Mouse (Mus musculus) limb, embryonic 11.5 days (tissue): ENCODE measurements around the gene Crhbp. TPM values are rescaled to one million over a fixed set of nuclear protein-coding genes. Genes with fewer than 3 reads are reported as not detected.

Experiments
- ATAC-seq: fragments of 200-750 bp; cut with Nextera tagmentation; 2 replicates; pipeline ENCODE4 v1.8.0; 2017; ENCODE audit warnings: low read depth; ENCODE audit not compliant: insufficient number of reproducible peaks, low FRiP score, low TSS enrichment
- DNase-seq: peaks from one replicate; pipeline ENCODE4 v3.0.0-alpha.2; 2015; ENCODE audit warnings: low spot score
- H3K27ac ChIP-seq: fragments of 300-500 bp; sonication (generic); replicated peaks from 2 replicates; pipeline ENCODE4 v1.5.1; 2014; ENCODE audit warnings: low read depth, mild to moderate bottlenecking, low read length
- H3K27me3 ChIP-seq: fragments of 300-500 bp; sonication (generic); 2 replicates; pipeline ENCODE4 v1.6.1; 2014; ENCODE audit warnings: mild to moderate bottlenecking, low read length, mixed read lengths; ENCODE audit not compliant: control insufficient read depth, insufficient read depth
- H3K36me3 ChIP-seq: fragments of 300-500 bp; sonication (generic); 2 replicates; pipeline ENCODE4 v1.6.1; 2014; ENCODE audit warnings: mild to moderate bottlenecking, low read length, moderate library complexity, mixed read lengths; ENCODE audit not compliant: control insufficient read depth, insufficient read depth
- H3K4me1 ChIP-seq: fragments of 300-500 bp; sonication (generic); 2 replicates; pipeline ENCODE4 v1.6.1; 2014; ENCODE audit warnings: low read length, mixed read lengths; ENCODE audit not compliant: control insufficient read depth, insufficient read depth
- H3K4me2 ChIP-seq: fragments of 300-500 bp; sonication (generic); 2 replicates; pipeline ENCODE4 v1.6.1; 2014; ENCODE audit warnings: low read depth, mild to moderate bottlenecking, moderate library complexity; ENCODE audit not compliant: severe bottlenecking
- H3K4me3 ChIP-seq: fragments of 300-500 bp; sonication (generic); 2 replicates; pipeline ENCODE4 v1.5.1; 2014; ENCODE audit warnings: low read depth, low read length
- H3K9ac ChIP-seq: fragments of 300-500 bp; sonication (generic); 2 replicates; pipeline ENCODE4 v1.6.1; 2014; ENCODE audit warnings: mild to moderate bottlenecking, low read length
- H3K9me3 ChIP-seq: fragments of 300-500 bp; sonication (generic); 2 replicates; pipeline ENCODE4 v1.6.1; 2016; ENCODE audit warnings: low read length; ENCODE audit not compliant: control insufficient read depth
- WGBS: fragments of 180-500 bp; shearing (Covaris S2); extraction: QIAGEN DNeasy Blood & Tissue Kit; methylation state at CpG from one replicate; pipeline ENCODE4 v1.1.7; 2014; 5-methylcytosine and 5-hydroxymethylcytosine counted together
- polyA plus RNA-seq: library from polyadenylated mRNA; unstranded; fragments of >200 nt; fragmentation: Nextera tagmentation; extraction: Ambion mirVana; gene quantifications from 2 replicates; pipeline ENCODE4 v1.2.1, GENCODE M21; 2014

Crhbp gene
- polyA plus RNA-seq, 1 experiment from 2014 or later, result 3.5 TPM

DNA sequence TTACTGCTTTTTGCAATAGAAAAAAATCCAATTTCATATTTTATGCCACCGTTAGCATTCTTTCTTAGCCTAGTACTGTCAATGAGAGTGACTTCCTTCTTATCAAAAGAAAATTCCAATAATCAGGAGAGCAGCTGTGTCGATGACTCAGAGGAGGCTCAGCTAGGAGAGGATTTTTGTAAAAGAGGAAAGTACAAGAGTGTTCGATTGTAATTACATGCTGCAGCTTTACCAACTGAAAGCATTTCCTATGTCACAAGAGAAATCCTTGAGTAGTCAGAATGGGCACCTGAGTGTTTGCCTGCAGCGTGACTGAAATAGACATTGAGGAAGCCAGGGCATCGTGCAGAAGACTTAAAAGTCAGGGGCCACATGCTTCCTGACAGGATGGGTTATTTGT is 5.2 kb downstream of the Crhbp start:
- Histone ChIP-seq H3K9ac (no peak overlapping the region), H3K36me3 (no peaks in the 10 kb centered on the region), H3K4me2 (no peak overlapping the region), H3K4me3 (no peak overlapping the region), H3K4me1 (peaks cover 8% of the 10 kb centered on the region; the same call in 1 of the 2 replicates), H3K9me3 (no peaks in the 10 kb centered on the region), H3K27ac (no peak overlapping the region), H3K27me3 (peaks cover 3% of the 10 kb centered on the region; the same call in 1 of the 2 replicates)
- DNase-seq, result no peak
- ATAC-seq, result no peak
- 80% methylated on average over 5 of the region's 5 CpGs for WGBS

DNA sequence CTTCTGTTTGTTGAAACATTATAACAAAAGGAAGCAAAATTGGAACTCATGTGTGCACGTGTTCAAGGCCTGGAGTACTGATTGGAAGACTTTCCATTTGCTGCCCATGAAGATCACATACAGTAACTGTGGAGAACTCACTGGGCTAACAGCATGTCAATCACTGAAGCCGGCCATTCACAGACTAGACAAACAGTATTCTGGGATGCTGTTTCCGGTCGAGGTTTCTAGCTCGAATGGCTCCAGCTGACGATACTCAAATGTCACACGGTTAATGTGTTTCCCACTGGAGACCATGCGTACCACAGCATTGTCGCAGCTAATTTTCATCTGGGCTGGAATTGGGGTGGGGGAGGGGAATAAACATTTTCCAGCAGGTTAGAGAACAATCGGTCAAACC is 13.0 kb downstream of the Crhbp start:
- Histone ChIP-seq H3K4me1 (no peaks in the 10 kb centered on the region), H3K27me3 (no peaks in the 10 kb centered on the region), H3K9ac (no peak overlapping the region), H3K9me3 (no peaks in the 10 kb centered on the region), H3K4me3 (no peak overlapping the region), H3K27ac (no peak overlapping the region), H3K4me2 (no peak overlapping the region), H3K36me3 (no peaks in the 10 kb centered on the region)
- ATAC-seq (no peak), DNase-seq (no peak)
- whole genome bisulfite sequencing, result 84% methylated on average over 10 of the region's 10 CpGs

DNA sequence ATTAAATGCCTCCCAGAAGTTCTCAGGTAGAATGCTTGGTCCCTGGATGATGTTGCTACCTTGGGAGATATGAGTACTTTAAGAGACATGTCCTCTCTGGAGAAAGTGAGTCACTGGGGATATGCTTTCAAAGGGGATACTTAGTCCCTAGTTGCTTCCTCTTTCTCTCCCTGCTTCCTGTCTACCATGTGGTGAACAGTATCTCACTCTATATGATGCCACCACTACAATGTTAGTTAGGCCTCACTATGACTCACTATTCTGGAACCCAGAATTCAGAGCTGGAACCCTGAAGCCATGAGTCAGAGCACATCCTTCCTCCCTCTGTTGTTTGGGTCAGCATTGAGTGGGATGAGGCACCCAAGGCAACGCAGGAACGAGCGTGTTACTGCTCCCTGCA is 17.2 kb downstream of the Crhbp start:
- 93% methylated on average over 3 of the region's 3 CpGs for WGBS
- no peak for ATAC-seq
- Histone ChIP-seq H3K27me3 (no peaks in the 10 kb centered on the region), H3K9ac (no peak overlapping the region), H3K9me3 (no peaks in the 10 kb centered on the region), H3K36me3 (no peaks in the 10 kb centered on the region), H3K4me1 (no peaks in the 10 kb centered on the region), H3K4me3 (no peak overlapping the region), H3K4me2 (no peak overlapping the region), H3K27ac (no peak overlapping the region)
- no peak for DNase-seq

DNA sequence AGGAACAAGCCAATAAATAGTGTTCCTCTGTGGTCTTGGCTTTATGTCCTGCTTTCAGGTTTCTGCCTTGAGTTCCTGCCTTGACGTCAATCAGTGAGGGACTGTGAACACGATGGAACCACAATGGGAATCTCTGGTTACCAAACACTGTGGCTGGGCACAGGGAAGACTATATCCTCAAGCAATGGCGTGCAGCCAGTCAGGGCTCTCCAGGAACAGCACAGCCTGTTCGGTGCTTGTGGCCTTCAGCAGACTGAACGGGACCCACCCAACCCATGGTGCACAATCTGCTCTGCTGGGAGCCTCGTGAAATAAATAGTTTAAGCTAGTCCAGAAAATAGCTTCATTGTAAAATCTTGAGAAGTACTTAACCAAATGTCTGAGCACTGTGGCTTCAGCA is 18.3 kb downstream of the Crhbp start:
- ATAC-seq (no peak), DNase-seq (no peak)
- H3K27ac ChIP-seq, result no peak overlapping the region
- H3K4me2 ChIP-seq, result no peak overlapping the region
- no peak overlapping the region for H3K4me3 ChIP-seq
- WGBS, result 84% methylated on average over 6 of the region's 6 CpGs
- H3K36me3 ChIP-seq, result no peaks in the 10 kb centered on the region
- H3K27me3 ChIP-seq, result no peaks in the 10 kb centered on the region
- no peaks in the 10 kb centered on the region for H3K9me3 ChIP-seq
- no peaks in the 10 kb centered on the region for H3K4me1 ChIP-seq
- no peak overlapping the region for H3K9ac ChIP-seq

DNA sequence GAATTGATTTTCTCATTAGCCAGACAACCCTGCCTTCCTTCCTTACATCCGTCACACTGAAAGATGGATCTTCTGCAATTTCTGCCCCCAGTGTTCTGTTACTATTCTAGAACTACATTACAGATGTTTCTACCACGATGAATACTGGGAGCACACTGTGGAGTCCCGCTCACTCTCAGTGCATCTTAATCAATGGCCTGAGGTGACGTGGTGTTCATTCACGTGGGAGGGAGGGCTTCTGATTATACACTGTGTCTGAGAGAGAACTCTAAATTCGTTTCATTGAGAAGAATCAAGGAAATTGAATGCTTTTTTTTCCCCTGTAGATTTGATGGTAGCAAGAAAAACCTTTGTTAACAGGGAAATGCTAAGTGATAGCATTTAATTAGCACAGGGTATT is 19.2 kb downstream of the Crhbp start:
- H3K4me3 ChIP-seq, result no peak overlapping the region
- DNase-seq, result no peak
- no peak overlapping the region for H3K4me2 ChIP-seq
- no peak overlapping the region for H3K27ac ChIP-seq
- no peak for ATAC-seq
- WGBS, result 66% methylated on average over 6 of the region's 6 CpGs
- no peaks in the 10 kb centered on the region for H3K9me3 ChIP-seq
- no peaks in the 10 kb centered on the region for H3K27me3 ChIP-seq
- no peak overlapping the region for H3K9ac ChIP-seq
- H3K36me3 ChIP-seq, result no peaks in the 10 kb centered on the region
- no peaks in the 10 kb centered on the region for H3K4me1 ChIP-seq

DNA sequence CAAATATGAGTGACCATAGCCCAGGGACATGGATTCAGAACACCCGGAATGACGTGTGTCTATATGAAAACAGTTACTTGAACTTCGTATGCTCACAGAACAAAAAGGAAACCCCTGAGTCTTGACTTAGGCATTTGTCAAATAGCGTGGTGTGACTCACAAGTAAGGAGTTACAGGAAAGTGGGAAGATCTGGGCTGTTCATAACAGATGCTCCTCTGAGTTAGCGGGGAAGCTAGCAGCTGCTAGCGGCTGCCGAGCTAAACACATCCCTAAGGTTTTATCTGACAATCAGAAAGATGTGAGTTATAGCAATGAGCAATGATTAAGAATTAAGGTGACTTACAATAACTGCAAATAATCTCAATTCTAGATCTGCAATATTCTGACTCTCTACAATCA is 19.8 kb downstream of the Crhbp start:
- ATAC-seq, result no peak
- Histone ChIP-seq H3K4me2 (no peak overlapping the region), H3K9me3 (no peaks in the 10 kb centered on the region), H3K36me3 (no peaks in the 10 kb centered on the region), H3K4me3 (no peak overlapping the region), H3K27me3 (no peaks in the 10 kb centered on the region), H3K27ac (no peak overlapping the region), H3K9ac (no peak overlapping the region), H3K4me1 (no peaks in the 10 kb centered on the region)
- WGBS, result 87% methylated on average over 7 of the region's 7 CpGs
- no peak for DNase-seq

DNA sequence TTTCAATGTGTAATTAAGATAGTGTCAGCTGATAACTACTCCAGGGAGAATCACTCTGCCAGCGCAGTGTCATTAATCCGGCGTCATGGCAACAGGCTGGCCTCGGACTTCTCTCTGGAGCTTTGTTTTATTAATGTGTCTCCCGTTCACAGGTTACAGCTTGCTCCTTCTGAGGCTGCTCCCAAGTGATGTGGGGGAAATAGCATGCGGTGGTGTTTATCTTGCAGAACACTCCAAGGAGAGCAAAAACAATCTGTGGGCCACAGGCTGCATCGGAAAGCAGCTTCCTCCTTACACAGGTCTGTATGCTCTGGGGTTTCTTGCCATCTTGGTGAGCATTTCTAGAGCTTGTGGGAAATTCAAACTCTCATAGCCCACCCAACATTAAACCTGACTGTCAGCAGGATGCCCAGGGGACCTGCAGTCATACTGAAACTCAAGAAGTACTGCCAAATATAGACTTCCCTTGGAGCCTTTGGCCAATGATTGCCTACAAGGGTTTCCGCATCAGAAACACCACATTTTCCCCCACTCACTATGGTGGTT is 25.4 kb downstream of the Crhbp start:
- WGBS, result 29% methylated on average over 8 of the region's 8 CpGs

DNA sequence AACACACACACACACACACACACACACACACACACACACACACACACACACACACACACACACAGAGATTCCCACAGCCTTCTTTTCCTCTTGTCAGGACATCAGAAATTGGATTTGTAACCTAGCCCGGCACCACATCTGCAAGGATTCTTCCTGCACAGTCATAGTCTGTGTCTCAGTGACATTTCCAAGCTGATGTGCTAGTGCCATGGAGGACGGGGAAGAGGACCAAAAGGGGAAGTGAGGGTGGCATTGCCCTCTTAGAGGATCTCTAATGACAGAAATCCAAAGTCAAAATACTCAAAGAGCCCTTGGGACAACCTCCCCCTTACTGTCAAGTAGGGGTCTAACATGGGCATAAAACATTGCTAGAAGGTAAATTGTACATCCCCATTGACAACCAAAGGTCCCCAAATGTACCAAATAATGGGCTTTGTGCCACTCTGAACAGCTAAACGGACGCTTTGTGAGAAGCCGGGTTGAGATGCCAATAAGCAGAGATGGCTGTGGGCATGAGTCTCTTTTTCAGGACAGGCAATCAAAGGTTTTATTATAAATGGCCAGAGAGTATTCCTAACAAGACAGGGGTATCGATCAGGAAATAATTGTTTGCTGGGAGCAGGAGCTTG is 26.0 kb downstream of the Crhbp start:
- H3K36me3 ChIP-seq, result no peaks in the 10 kb centered on the region
- 69% methylated on average over 6 of the region's 6 CpGs for WGBS
- DNase-seq (no peak), ATAC-seq (no peak)
- H3K4me2 ChIP-seq, result no peak overlapping the region
- no peaks in the 10 kb centered on the region for H3K27me3 ChIP-seq
- no peaks in the 10 kb centered on the region for H3K9me3 ChIP-seq
- no peak overlapping the region for H3K9ac ChIP-seq
- 0 out of 2 replicates have a peak, but pooled peaks cover 3% of the 10 kb centered on the region for H3K4me1 ChIP-seq
- no peak overlapping the region for H3K4me3 ChIP-seq
- no peak overlapping the region for H3K27ac ChIP-seq

More for the DNA sequence above, 25.4 kb downstream of the Crhbp start:
- Histone ChIP-seq H3K27ac (no peak overlapping the region), H3K4me1 (0 out of 2 replicates have a peak, but pooled peaks cover 3% of the 10 kb centered on the region), H3K9me3 (no peaks in the 10 kb centered on the region), H3K9ac (no peak overlapping the region), H3K4me2 (no peak overlapping the region), H3K4me3 (no peak overlapping the region), H3K27me3 (no peaks in the 10 kb centered on the region), H3K36me3 (no peaks in the 10 kb centered on the region)
- ATAC-seq (no peak), DNase-seq (no peak)

DNA sequence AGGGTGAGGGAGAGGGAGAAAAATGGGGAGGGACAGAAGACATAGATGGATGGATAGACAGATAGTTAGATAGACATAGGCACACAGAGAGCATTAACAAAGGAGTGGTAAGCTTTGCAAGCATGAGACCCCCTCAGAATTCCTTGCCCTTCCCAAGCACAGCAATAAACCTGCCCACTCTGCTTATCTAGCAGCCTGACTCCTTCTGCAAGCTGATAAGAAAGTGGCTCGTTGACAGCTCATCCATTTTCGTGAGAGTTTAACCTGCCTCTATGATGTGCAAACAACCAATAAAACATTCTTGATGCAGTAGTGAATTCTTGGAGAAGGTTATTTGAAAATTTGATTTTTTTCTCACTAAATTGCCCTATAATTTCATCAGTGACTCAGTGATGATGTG is 32.5 kb downstream of the Crhbp start:
- H3K9ac ChIP-seq, result no peak overlapping the region
- H3K4me1 ChIP-seq, result no peaks in the 10 kb centered on the region
- no peaks in the 10 kb centered on the region for H3K27me3 ChIP-seq
- H3K27ac ChIP-seq, result no peak overlapping the region
- no peak overlapping the region for H3K4me3 ChIP-seq
- H3K9me3 ChIP-seq, result no peaks in the 10 kb centered on the region
- H3K4me2 ChIP-seq, result no peak overlapping the region
- WGBS, result 30% methylated on average over 2 of the region's 2 CpGs
- ATAC-seq (no peak), DNase-seq (no peak)
- no peaks in the 10 kb centered on the region for H3K36me3 ChIP-seq
